Mouse (Mus musculus): ENCODE data around the gene Nudt9.
"Not testable (repeated sequence)": the region's sequence is repeated elsewhere in the genome, so short reads cannot be mapped to it uniquely, and the experiment has no call there.

Nudt9 gene

DNA sequence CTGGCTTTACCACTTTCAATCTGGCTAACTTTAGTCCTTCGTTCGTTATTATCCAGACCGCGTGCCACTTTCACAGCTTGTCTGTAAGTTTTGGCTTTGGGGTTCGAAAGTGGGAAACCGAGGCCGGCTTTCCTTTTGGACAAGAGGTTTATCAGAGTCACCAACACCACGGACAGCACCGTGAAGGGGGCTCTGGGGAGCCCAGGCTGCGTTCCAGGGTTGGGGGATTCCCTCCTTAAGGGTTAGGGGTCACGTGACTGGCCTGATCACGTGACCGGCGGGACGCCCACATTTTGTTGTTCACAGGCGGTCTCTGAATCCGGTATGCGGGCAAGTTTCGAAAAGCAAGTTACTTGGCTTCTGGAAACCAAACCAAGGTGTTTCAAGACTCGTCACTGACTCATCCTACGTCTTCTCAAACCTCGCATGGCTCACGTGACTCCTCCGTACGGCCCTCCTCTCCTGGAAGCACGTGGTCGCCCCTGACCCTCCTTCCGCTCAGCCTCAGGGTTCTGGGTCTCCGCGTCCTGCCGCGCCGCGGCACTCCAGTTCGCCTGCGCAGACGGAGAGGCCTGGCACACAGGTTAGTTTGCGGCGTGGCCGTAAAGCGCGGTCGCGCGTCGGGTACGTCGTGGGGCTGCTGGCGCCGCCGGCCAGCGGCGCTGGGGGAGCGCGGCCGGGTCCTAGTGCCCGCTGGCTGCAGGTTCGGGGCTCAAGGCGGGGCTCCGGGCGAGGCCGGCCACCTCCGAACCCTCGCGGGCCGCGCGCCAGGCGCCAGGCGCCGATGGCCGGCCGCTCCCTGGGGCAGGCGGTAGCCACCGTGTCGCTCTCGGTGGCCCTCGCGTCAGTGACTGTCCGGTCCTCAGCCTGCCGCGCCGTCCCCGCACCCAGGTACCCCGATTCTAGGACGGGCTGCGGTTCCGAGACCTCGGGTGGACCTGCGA, at the start of gene Nudt9:
Gene Nudt9, plus strand, starts transcription at position 51 of the 944 bp plus-strand sequence.
- DNase-seq, result peak; percentile 99

DNA sequence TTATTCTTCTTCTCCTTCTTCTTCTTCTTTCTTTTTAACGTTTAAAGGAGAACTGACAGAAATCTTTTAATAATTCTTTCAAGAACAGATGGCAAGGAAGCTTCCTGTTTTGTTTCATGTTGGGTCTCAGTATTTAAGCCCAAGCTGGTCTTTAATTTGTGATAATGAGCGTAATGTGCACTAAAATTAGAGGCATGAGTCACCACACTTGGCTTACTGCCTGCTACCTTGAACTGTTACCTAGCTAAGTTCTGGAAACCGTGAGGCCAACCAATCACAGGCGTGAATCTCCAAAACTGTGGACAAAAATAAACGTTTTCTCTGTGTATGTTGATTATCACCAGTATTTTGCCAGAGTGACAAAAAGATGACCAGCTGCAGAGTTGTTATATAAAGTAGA, 47.4 kb upstream of the Nudt9 start:
- no peak for DNase-seq

DNA sequence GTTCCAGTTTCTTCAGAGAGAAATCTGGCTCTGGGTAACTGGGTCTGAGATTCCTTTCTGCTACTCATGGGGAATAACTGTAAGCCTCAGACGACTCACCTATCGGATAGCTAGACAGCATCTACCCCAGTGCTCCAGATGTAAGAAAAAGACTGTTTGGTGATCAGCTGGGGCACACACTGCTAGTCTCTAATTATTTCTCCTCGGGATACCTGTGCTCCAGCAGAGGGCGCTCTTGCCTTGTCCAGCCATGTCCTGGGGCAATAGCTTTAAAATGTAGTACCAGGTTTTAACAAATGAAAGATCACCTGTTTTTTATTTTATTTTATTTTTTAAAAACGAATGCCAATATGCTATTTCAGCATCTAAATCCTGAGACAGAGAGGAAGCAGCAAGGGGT, 46.4 kb upstream of the Nudt9 start:
- peak; percentile 80 to 94 for DNase-seq

DNA sequence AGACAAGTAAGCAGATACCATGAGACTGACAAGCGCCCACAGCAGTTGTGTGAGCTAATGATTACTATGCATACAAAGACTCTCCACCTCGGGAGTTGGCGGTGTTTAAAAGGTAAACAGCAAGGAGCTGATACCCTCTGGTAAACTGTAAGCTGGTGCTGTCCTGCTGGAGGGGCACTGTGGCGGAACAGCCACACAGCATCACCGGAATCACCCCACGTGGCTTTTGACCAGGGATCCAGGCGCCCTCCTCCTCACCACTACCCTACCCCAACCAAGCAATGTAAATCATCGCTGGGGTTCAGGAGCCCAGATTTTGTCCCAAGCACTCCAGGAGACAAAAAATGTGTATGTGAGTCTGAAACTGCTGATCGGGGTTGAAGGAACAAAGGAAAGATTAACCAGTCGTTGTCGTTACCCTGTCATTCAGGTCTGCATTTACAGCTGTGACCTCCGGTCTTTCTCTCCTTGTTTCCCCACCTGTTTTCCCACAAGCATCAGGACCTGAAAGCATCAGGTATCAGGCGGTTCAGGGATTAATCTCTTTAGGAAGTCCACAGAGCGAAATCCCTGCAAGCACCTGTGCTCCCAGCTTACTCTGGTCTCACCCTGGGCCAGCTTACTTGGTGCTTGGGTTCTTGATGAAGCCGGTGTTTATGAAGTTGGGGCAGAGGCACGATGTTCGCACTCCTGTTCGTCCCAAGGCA, 43.4 kb upstream of the Nudt9 start:
- no peak for DNase-seq

DNA sequence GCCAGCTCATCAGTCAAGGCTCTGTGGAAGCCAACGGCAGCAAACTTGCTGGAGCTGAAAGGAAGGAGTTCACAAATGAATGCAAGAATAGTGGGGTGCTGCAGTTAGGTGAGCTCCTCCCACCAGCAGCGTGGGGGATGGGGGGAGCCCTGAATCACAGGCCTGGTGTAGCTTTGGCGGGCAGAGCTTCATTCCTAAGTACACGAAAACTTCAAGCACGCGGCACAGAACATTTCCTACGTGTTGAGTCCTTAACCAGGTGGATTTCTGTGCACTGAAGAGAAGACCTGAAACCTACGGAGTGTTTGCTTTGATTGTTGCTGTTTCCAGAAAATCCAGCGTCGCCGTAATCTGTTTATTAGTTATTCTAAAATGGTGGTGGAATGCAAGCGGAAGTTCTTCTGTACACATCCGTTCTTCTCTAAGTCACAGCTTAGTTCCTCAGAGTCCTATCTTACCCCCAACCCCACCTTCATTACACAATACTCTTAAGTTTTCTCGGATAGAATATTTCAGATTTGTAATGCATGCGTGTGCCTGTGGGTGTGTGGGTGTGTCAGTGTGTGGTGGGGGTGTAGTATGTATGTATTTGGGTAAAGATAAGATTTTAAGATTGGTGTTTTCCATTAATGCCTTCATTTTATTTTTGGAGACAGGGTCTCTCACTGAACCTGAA, 42.7 kb upstream of the Nudt9 start:
- no peak for DNase-seq

DNA sequence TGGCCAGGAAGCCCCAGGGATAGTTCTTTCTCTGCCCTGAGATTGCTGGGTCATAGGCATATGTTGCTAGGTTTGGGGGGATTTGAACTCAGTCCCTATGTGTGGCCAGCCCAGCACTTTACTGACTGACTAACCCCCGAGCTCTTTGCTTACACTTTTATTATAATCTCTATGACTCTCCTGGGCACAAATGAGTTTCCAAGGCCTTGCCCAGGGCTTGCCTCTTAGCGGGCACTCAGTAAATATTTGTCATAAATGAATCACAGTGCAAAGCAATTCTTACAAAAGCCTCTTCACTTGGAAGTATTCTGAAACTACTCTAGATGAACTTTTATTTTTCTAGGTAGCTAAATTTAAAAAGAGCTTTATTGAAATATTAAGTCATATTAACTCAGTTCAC, 42.2 kb upstream of the Nudt9 start:
- no peak for DNase-seq

DNA sequence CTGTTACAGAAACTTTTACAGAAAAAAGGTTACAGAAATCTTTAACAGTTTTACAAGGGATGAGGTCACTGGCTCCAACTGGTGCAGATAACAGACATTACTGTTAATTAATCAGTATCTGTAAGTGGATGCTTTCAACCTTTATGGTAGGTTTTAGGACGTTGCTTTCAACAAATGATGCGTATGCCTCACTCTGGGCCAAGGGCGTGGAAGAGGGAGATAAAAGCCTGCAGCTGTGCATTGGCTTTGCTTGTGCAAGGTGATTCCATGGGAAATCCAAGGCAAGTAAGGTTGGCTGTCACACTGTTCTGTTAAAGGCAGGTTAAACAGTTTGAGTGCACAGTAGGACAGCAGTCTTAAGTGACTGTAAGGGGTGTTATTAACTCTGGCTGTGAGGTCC, 39.3 kb upstream of the Nudt9 start:
- no peak for DNase-seq

DNA sequence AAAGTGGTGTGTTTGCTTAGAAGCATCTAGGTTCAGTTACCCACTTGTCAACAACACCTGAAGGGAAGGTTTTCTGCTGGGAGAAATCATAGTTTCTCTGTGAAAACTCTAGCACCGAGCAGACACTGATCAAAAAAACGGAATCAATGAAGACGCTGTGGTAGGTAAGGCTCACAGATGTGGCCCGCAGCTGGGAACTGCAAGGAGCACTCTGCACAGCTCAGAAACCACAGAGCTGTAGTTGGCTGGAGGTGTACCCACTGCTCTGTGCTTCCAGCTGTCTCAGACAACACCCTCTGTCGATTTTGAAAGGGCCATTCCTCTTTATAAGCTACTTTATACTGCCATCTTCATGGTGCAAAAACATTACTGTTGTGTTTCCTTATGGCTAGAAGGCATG, 38.3 kb upstream of the Nudt9 start:
- no peak for DNase-seq

DNA sequence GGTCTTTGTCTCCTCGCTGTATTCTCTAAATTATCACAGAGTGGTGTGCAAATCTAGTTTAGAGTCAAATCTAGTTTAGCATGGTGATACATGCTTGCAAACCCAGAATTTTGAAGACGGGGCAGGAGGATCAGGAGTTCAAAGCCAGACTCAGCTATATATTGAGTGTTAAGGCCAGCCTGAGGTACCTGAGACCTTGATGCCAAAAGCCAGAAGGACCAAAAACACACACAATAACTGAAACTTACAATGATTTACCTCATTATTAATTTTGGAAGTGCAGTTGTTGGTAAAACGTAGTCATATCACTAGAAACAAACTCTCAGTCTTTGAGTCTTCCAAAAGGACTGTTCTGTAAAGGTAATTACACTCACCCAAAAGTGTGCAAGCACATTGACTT, 36.7 kb upstream of the Nudt9 start:
- DNase-seq, result no peak

DNA sequence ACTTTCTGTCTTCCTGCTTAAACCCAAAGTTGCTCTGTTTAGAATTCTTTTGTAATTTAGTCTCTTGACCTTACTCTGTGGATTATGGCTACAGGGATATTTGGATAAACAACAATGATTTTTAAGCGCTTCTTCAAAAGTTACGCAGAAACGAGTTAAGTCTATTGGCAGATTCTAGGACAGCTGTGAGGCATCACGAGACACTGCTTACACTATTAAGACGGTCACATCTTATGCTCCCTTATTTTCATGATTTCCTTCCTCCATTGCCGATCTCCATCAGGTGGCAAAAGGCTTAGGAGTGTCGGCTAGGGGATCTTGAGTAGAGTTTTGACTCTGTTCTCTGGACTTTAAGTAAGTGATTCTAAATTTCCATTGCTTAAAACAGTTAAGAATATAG, 35.8 kb upstream of the Nudt9 start:
- no peak for DNase-seq

DNA sequence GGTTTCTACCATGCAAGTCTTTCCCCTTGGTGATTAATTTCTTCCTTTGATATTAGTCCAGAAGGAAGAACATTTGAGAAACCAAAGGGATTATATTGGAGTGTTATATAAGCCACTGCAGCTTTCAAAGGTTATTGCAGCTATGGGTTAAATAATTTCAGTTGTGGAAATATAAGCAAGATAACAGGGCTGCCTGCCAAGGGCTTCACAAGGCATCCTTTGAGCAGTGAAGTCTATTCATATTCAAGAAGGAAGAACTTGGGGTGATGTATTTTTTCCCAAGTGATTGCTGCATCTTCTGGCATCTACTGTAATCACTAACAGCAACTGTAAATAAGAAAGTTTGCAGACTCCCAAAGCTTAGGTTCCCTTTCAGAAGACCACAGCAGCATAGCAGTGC, 34.7 kb upstream of the Nudt9 start:
- DNase-seq, result no peak

DNA sequence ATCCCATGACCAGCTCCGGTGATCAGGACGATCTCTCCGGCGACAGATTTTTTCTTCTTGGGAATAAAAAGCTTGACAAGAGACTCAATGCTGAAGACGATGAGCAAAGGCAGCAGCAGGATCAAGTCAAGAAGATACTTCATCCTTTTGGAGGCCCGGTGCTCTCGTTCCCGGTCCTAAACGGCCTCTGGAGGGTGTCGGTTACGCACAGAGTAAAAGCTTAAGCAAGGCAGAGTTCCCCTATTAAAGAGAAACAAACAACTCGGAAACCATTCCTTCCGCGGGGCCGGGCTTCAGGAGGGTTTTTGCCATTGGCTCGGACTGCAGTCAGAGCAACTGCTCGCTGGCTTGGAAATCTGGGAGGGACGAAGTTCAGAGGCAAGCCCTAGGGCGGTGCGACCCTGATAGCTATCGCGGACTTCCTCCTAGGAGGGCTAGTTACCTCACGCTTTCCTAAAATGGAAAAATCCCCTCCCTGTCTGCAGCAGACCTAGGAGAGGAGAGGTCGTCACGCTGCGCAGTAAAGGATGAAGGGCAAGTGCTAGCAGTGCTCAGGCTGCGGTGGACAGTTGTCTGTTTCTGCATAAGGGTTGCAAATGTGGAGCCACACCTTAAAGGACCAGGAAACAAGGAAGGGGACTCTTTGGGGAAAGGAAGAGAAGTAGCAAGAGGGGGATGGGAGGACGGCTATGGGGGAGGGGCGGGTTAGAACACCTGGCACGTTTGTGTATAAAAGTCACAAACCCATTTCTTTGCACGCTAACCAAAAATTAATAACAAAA, 24.3 kb upstream of the Nudt9 start, which contains the start of gene Hsd17b11:
Gene Hsd17b11, minus strand, starts transcription at position 323 of the 782 bp plus-strand sequence.
- peak; percentile 92 to 95 for DNase-seq

DNA sequence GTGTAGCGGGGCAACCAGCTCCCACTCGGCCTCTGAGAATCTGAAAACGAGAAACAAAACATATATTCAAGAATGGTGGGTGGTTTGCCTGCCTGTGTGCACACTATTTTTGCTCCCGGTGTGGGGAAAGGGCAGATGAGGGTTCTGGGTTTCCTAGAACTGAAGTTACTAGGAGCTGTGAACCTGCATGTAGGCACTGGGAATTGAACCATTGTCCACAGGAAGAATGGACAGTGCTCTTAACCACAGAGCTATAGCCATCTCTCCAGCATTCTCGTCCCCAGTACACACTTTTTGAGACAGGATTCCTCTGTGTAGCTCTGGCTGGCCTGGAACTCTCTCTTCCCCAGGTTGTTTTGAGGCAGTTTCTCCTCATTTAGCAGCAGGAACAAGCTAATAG, 23.5 kb upstream of the Nudt9 start:
- DNase-seq, result no peak

DNA sequence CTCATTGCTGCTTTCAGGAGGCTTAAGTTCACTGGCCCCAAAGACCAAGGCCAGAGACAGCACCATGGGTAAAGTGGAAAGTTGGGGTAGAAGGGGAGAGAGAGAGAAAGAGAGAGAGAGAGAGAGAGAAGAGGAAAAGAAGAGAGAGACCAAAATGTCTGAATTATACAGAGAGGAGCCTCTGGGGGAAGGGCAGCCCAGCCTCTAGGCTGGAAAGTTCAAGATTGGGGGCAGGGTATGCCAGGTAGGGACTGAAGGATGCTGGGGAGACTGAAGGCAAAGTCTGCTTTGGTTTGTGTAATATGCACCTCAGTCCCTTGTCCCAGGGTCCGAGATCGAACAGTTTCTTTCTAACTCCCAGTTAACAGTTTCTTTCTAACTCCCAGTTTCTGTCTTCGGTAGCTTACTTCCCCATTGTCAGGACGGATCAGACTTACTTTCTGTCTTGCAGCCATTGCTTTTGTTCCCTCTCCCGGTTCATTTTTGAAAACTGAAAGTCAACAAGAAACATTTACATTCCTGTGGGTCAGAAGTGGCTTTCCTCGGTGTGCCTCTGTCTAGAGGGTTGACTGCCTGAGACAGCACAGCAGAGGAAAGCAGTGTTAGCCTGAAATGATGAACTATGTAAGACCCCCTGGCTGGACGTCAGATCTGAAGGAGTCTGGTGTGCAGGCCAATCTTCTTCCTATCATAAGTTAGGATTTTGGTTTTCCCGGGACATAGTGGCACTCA, 22.7 kb upstream of the Nudt9 start:
- no peak for DNase-seq

DNA sequence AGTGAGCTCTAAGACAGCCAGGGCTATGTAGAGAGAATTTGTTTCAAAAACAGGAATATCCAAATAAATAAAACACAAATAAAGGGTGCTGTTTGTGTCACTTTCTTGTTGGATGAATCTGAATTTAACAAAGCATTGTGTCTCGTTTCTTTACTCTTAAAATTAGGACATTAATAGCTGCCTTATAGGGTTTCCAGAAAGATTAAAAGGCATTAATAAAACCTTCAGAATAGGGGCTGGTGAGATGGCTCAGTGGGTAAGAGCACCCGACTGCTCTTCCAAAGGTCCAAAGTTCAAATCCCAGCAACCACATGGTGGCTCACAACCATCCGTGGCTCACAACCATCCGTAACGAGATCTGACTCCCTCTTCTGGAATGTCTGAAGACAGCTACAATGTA, 21.9 kb upstream of the Nudt9 start:
- DNase-seq, result not testable (repeated sequence)

DNA sequence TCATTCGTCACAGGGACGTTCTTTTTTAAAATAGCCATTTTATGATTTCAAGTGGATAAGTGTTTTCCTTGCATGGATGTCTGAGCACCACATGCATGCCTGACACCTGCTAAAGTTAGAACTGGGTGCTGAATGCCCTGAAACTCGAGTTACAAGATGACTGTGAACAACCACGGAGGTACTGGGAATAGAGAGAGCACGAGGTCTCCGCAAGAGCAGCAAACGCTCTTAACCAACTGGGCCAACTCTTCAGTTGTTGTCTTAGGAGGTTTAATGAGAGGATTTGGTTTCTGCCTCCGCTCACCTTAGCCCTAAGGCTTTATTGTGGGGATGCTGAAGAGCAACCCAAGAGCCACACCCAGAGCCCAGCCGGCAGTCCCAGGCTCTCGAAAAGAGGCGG, 21.3 kb upstream of the Nudt9 start:
- no peak for DNase-seq

DNA sequence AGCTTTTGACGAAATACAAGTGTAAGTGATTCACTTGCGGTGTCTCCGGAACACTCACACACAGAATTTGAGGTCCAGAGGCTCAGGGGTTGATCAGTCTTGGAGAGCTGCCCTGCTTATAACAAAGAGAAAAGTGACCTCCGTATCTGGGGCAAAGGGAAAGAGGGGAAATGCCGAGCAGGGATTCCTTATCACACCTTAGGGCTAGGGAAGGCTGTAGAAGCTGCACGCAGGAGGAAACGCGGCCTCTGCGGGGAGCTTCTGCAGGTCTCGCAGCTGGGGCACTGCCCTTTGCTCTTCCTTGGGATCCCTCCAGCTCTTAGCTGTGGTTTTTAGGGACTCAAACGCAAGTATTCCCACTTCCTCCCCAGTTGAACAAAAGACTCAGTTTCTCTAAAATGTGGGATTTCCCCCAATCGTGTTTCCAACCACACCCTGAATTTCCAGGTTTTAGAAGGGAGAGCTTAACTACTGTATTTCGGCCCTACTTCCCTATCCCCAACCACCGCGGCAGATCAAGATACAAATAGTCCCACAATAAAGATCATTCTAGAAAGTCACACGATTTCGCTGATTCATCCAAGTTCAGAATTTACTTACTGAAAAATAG, 20.8 kb upstream of the Nudt9 start:
- peak in 1 of 2 experiments; percentile 59 for DNase-seq

DNA sequence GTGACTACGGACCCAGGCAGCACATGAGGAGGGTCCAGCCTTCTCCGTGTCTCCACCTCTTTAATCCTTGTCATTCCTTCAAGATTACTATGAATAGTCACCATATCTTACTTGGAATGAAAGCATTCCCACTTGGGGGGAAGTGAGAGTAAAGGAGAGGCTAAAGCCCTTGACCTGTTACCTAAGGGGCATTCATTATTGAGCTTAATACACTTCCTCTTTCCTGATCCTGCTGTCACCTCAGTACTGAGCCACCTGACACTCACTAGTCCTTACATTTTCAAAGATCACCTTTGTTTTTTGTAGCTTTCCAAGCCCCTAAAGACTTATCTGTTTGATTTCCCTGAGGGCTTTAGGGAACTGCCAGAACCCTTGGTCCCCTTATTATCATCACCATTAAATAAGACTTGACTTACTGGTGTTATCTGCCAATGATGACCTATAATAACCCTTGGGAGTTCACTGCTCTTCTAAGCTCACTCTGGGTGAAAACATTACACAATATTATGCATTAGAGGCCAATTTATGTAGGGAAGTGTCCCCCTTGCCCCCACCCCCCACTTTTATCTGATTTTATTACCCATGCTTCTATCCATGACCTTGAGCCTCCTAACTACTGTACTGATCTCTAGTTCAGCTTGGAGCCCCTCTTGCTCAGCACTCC, 13.5 kb upstream of the Nudt9 start:
- DNase-seq, result no peak

DNA sequence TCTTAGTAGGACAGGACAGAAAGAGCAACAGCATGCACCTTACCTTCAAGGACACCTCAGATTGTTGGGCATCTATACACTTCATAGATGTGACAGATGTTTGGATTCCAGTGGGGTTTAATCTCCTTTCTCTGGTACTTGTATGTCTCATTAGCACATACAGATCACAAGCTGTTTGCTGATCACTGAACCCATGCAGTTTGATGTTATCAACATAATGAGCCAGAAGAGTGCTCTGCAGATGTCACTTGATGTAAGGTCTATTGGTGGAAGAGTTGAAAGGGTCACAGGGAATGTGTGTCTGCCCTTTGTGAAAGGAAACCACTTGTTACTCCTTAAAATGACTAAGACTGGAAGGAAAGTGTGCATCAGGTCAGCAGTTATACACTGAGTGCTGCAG, 11.0 kb upstream of the Nudt9 start:
- DNase-seq, result no peak

DNA sequence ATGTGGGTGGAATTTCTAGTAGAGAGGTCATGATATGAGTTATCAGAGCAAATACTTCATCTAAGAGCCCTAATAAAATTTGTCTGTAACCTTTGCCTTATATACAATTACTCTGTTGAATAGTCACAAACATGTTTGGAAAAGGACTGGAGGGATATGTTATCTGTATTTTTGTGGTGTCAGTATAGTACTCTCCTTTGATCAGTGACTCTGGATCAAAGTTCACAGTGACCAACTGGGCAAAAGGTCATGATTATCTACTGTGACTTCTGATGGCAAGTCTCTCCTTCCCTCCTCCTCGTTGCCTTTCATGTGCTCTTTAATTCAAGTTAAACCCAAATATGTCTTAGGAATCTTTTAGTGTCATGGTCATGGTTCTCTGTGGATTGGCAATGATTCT, 10.3 kb upstream of the Nudt9 start:
- DNase-seq, result no peak

DNA sequence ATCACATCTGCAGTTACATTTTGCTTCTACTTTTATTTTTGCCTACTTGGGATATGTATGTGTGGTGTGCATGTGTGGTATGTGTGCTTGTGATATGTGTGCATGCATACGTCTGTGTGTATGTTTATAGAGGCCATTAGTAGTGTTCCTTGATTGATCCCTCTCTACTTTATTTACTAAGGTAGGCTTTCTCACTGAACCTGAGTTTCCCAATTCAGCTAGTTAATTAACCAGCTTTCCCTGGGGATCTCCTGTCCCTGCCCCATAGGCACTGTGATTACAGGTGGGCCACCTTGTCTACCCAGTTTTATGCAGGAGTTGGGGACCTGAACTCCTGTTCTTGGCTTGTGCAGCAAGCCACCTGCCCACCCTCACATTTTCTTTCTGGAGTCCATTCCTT, 9.4 kb upstream of the Nudt9 start:
- no peak for DNase-seq
